Mouse (Mus musculus) frontal cortex, postnatal 10 days (tissue): ENCODE measurements around the gene Rps15a.

Source experiments
- DNase-seq, 2 experiments: peaks; one replicate each; pipeline ENCODE4 v3.0.0; 2022; ENCODE audit warnings: low spot score in 2 of 2, mixed read lengths in 1 of 2

Rps15a gene

GRCm38 (mm10) chr7:118116787-118117538 lies 975 bp upstream of the Rps15a start:
- DNase-seq: no peak

GRCm38 (mm10) chr7:118115533-118115876 lies 483 bp downstream of the Rps15a start:
- DNase-seq: no peak

- no peak for DNase-seq
Measured at GRCm38 (mm10) chr7:118113541-118114297, 2.3 kb downstream of the Rps15a start.

GRCm38 (mm10) chr7:118111128-118111527 lies 4.9 kb downstream of the Rps15a start:
- DNase-seq: no peak

- no peak for DNase-seq
Measured at GRCm38 (mm10) chr7:118107671-118108070, 8.3 kb downstream of the Rps15a start.

- DNase-seq: no peak
Measured at GRCm38 (mm10) chr7:118104458-118105052, 11.4 kb downstream of the Rps15a start.

- no peak for DNase-seq
Measured at GRCm38 (mm10) chr7:118103462-118104379, 12.3 kb downstream of the Rps15a start.

GRCm38 (mm10) chr7:118102678-118103461 lies 13.1 kb downstream of the Rps15a start:
- no peak for DNase-seq

- DNase-seq: peak in 1 of 2 experiments; percentile 37
Measured at GRCm38 (mm10) chr7:118102231-118102630, 13.8 kb downstream of the Rps15a start.

GRCm38 (mm10) chr7:118097615-118098014 lies 18.4 kb downstream of the Rps15a start:
- no peak for DNase-seq

- DNase-seq: no peak
Measured at GRCm38 (mm10) chr7:118079987-118080386, 36.0 kb downstream of the Rps15a start.

- DNase-seq: no peak
Measured at GRCm38 (mm10) chr7:118079097-118079496, 36.9 kb downstream of the Rps15a start.

- DNase-seq: no peak
Measured at GRCm38 (mm10) chr7:118067261-118067660, 48.7 kb downstream of the Rps15a start.

GRCm38 (mm10) chr7:118056300-118056699 lies 59.7 kb downstream of the Rps15a start:
- DNase-seq: no peak
